Mouse (Mus musculus) lung, embryonic 14.5 days (tissue): ENCODE results near the gene Gpsm1. TPM values are rescaled to one million over a fixed set of nuclear protein-coding genes. Genes with fewer than 3 reads are reported as not detected.
"Not testable (repeated sequence)": the region's sequence is repeated elsewhere in the genome, so short reads cannot be mapped to it uniquely, and the experiment has no call there.

Experiments
- ATAC-seq: fragments of 200-750 bp; cut with Nextera tagmentation; 2 replicates; pipeline ENCODE4 v1.8.0; 2017; ENCODE audit warnings: mild to moderate bottlenecking, moderate TSS enrichment, moderate library complexity; ENCODE audit not compliant: insufficient read depth
- DNase-seq: peaks from one replicate; pipeline ENCODE4 v3.0.0-alpha.2; 2015
- H3K27ac ChIP-seq: fragments of 300-500 bp; sonication (generic); 2 replicates; pipeline ENCODE4 v1.5.1; 2014; ENCODE audit warnings: low read depth, mild to moderate bottlenecking, moderate library complexity
- H3K27me3 ChIP-seq: fragments of 300-500 bp; sonication (generic); 2 replicates; pipeline ENCODE4 v1.6.1; 2014; ENCODE audit warnings: low read length, control low read depth; ENCODE audit not compliant: insufficient read depth
- H3K36me3 ChIP-seq: fragments of 300-500 bp; sonication (generic); 2 replicates; pipeline ENCODE4 v1.6.1; 2014; ENCODE audit warnings: control low read depth; ENCODE audit not compliant: insufficient read depth
- H3K4me1 ChIP-seq: fragments of 300-500 bp; sonication (generic); 2 replicates; pipeline ENCODE4 v1.6.1; 2014; ENCODE audit warnings: antibody characterized with exemption, control low read depth; ENCODE audit not compliant: insufficient read depth
- H3K4me2 ChIP-seq: fragments of 300-500 bp; sonication (generic); 2 replicates; pipeline ENCODE4 v1.6.1; 2014; ENCODE audit warnings: mild to moderate bottlenecking
- H3K4me3 ChIP-seq: fragments of 300-500 bp; sonication (generic); 2 replicates; pipeline ENCODE4 v1.5.1; 2014; ENCODE audit warnings: low read depth, low read length
- H3K9ac ChIP-seq: fragments of 300-500 bp; sonication (generic); 2 replicates; pipeline ENCODE4 v1.6.1; 2014
- H3K9me3 ChIP-seq: fragments of 300-500 bp; sonication (generic); 2 replicates; pipeline ENCODE4 v1.6.1; 2016; ENCODE audit warnings: low read depth, low read length, control low read depth
- CTCF ChIP-seq: IDR thresholded peaks from 2 replicates; pipeline ENCODE4 v1.5.1; 2016; ENCODE audit warnings: antibody characterized with exemption, low read depth
- WGBS: fragments of 180-500 bp; shearing (Covaris S2); extraction: QIAGEN DNeasy Blood & Tissue Kit; methylation state at CpG from one replicate; pipeline ENCODE4 v1.1.7; 2014; 5-methylcytosine and 5-hydroxymethylcytosine counted together
- polyA plus RNA-seq: library from polyadenylated mRNA; unstranded; fragments of >200 nt; fragmentation: Nextera tagmentation; extraction: Ambion mirVana; gene quantifications from 2 replicates; pipeline ENCODE4 v1.2.1, GENCODE M21; 2014

The Gpsm1 gene
- polyA plus RNA-seq, 1 experiment from 2014 or later, result 40.5 TPM

DNA sequence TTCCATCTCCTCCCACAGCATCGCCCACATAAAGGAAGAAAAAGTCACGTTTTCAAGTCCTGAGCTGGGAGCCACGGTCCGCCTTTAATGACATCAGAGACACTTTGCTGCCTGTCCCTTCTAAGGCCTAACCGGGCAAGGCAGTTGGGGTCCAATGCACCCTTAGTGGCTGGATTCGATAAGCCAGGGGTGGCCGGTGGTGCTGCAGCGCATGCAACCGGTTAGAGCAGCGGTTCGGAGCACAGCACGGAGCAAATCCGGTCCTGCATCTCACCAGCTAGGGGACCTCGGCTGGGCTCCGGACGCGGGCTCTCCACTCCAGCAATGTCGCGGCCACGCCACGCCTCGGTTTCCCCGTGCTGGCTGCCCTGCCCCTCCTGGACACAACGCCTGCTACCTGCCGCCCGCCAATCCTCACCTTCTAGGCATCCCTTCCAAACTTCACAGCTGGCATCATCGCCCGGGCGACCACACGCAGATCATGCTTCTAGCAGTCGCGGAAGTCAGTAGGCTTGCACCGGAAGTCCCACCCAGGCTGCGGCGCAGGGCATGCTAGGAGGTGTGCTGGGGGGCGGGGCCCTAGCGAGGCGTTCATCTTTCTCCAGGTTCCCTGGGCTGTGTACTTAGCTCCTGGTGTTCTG is 64.9 kb downstream of the Gpsm1 start, which contains the start of gene Snapc4:
Snapc4 (minus strand) TSS at position 523 of the 641 bp plus-strand sequence.
- Histone ChIP-seq H3K4me1 (no peaks in the 10 kb centered on the region), H3K9ac (peak within 1 kb of the TSS; percentile 80), H3K9me3 (no peaks in the 10 kb centered on the region), H3K4me2 (peak within 1 kb of the TSS; percentile 92), H3K27ac (peak within 1 kb of the TSS; percentile 61; the same call in 1 of the 2 replicates), H3K4me3 (peak within 1 kb of the TSS; percentile 81), H3K36me3 (peaks cover 65% of the 10 kb centered on the region), H3K27me3 (no peaks in the 10 kb centered on the region)
- peak; percentile 91 for DNase-seq
- no peak for TF ChIP-seq CTCF
- WGBS, result under 1% methylated on average over 38 of the region's 38 CpGs
- peak; percentile 97 for ATAC-seq

DNA sequence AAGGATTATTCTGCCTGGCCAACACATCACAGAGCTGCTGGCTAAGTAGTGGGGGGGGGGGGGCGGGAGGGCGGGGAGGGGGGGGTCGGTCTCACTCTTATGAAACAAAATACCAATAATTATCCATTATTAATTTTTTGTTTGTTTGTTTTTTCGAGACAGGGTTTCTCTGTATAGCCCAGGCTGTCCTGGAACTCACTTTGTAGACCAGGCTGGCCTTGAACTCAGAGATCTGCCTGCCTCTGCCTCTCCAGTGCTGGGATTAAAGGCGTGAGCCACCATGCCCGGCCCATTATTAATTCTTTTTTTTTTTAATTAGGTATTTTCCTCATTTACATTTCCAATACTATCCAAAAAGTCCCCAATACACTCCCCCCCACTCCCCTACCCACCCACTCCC is 65.6 kb downstream of the Gpsm1 start:
- peak overlapping the region; percentile 80 for H3K9ac ChIP-seq
- ATAC-seq, result peak; percentile 33; the same call in 1 of the 2 replicates

DNA sequence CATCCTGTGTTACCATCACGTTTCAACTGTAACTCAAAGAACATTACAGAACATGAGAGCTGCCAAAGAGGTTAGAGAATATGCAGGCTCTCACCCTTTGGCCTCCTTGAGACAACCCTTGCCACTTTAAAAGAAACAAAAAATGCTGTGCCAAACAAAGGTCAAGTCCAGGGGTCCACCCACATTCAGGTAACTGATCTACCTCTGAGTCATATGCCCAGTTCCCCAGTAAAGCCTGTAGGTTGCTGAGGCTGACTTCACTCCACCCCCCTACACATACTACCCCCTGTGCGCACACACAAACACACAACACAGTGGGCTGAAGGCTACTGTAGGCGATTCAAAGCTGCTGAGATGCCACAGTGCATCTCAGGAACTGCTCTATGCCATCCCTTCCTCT is 72.4 kb downstream of the Gpsm1 start:
- peak overlapping the region; percentile 89; the same call in 1 of the 2 replicates for H3K9ac ChIP-seq
- no peak overlapping the region for H3K27ac ChIP-seq
- H3K4me3 ChIP-seq, result peak overlapping the region; percentile 98
- ATAC-seq (no peak), DNase-seq (no peak)
- no peaks in the 10 kb centered on the region for H3K27me3 ChIP-seq
- H3K36me3 ChIP-seq, result peaks cover 73% of the 10 kb centered on the region
- 79% methylated on average over 3 of the region's 3 CpGs for WGBS
- peak overlapping the region; percentile 94 for H3K4me2 ChIP-seq
- H3K4me1 ChIP-seq, result peaks cover 5% of the 10 kb centered on the region; the same call in 1 of the 2 replicates
- no peak for TF ChIP-seq CTCF
- H3K9me3 ChIP-seq, result no peaks in the 10 kb centered on the region

More for the DNA sequence above, 65.6 kb downstream of the Gpsm1 start:
- not testable (repeated sequence) for H3K4me1 ChIP-seq, H3K27me3 ChIP-seq, DNase-seq, H3K27ac ChIP-seq, H3K9me3 ChIP-seq
- 25% methylated on average over 6 of the region's 6 CpGs for WGBS
- H3K36me3 ChIP-seq, result peaks cover 65% of the 10 kb centered on the region
- H3K4me3 ChIP-seq, result peak overlapping the region; percentile 81
- H3K4me2 ChIP-seq, result peak overlapping the region; percentile 92

DNA sequence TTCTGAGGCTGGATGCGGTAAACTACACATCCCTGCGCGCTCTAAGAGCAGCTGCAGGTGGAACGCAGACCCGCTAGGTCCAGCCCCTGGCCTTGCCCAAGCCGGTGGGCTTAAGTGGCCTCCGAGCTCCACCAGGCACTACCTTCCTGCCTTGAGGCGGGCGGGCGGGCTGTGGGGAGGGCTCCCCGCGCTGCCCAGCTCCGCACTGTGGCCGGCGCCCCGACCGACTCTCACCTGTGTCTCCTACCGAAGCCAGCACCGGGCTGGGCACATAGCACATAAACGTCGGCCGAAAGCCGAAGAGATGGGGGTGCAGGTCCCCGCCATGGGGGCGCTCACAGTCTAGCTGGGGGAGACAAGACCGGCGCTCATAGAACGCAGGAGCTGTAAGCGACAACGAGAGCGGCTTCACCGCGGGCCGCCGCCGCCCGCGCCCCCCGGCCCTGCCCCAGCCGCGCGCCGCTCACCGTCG is 73.4 kb downstream of the Gpsm1 start:
- ATAC-seq, result peak; percentile 57
- peak overlapping the region; percentile 94 for H3K4me2 ChIP-seq
- WGBS, result under 1% methylated on average over 43 of the region's 45 CpGs
- H3K9me3 ChIP-seq, result no peaks in the 10 kb centered on the region
- peak overlapping the region; percentile 89 for H3K9ac ChIP-seq
- H3K27ac ChIP-seq, result peak overlapping the region; percentile 58; the same call in 1 of the 2 replicates
- peaks cover 5% of the 10 kb centered on the region; the same call in 1 of the 2 replicates for H3K4me1 ChIP-seq
- H3K36me3 ChIP-seq, result peaks cover 73% of the 10 kb centered on the region
- no peak for TF ChIP-seq CTCF
- peak overlapping the region; percentile 98 for H3K4me3 ChIP-seq
- DNase-seq, result no peak
- H3K27me3 ChIP-seq, result no peaks in the 10 kb centered on the region

DNA sequence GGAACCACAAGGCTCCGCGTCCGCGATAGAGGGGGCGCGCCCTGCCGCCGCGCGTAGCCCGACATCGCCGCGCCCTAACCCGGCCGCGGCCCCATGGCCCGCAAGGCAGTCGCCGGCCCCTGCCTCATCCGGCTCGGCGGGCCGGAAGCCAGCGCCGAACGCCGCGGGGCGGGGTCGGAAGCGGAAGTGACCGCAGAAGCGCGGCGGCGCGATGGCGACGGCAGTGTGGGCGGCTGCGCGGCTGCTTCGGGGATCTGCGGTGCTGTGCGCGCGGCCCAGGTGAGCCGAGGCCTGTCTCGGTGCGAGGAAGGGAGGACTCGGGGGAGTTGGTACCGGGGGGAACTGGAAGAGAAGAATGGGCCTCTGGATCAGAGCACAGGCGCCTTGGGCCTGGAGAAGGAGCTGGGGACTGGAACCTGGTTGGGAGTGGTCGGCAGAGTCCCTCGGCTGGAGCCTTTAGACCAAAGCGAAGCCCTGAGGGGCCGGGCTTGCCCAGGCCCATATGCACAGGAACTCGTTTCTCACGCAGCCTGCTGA is 73.9 kb downstream of the Gpsm1 start, which contains the start of the genes Entr1 and Pmpca:
Entr1 (minus strand) TSS at position 163 of the 537 bp plus-strand sequence.
Pmpca (plus strand) TSS at position 186 of the 537 bp plus-strand sequence.
- peaks cover 5% of the 10 kb centered on the region; the same call in 1 of the 2 replicates for H3K4me1 ChIP-seq
- TF ChIP-seq CTCF, result no peak
- ATAC-seq (peak; percentile 92), DNase-seq (peak; percentile 95)
- H3K4me3 ChIP-seq, result peak within 1 kb of the TSS; percentile 98
- H3K9me3 ChIP-seq, result no peaks in the 10 kb centered on the region
- H3K27ac ChIP-seq, result peak within 1 kb of the TSS; percentile 58; the same call in 1 of the 2 replicates
- H3K27me3 ChIP-seq, result no peaks in the 10 kb centered on the region
- H3K9ac ChIP-seq, result peak within 1 kb of the TSS; percentile 89
- under 1% methylated on average over 60 of the region's 60 CpGs for WGBS
- H3K36me3 ChIP-seq, result peaks cover 73% of the 10 kb centered on the region
- peak within 1 kb of the TSS; percentile 94 for H3K4me2 ChIP-seq

DNA sequence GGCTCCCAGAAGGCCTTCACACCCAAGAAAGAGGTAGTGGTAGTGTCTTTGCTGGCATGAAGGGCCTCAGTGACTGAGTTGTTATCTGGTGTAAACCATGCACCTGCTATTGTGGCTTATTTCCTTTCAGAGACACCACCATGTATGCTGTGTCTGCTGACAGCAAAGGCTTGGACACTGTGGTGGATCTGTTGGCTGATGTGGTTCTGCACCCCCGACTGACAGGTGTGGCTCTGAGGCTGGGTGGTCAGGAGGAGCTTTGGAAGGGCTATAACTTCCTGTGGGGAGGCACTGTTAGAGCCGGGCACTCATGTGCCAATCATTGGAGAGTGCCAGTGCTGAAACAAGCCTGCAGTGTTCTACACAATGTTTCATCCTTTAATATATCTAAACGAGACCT is 75.6 kb downstream of the Gpsm1 start:
- Histone ChIP-seq H3K9ac (no peak overlapping the region), H3K27ac (no peak overlapping the region), H3K4me1 (peaks cover 5% of the 10 kb centered on the region; the same call in 1 of the 2 replicates), H3K4me3 (peak overlapping the region; percentile 98; the same call in 1 of the 2 replicates), H3K27me3 (no peaks in the 10 kb centered on the region), H3K9me3 (no peaks in the 10 kb centered on the region), H3K36me3 (peaks cover 73% of the 10 kb centered on the region), H3K4me2 (no peak overlapping the region)
- DNase-seq (no peak), ATAC-seq (no peak)
- no peak for TF ChIP-seq CTCF
- 82% methylated on average over 3 of the region's 3 CpGs for WGBS

DNA sequence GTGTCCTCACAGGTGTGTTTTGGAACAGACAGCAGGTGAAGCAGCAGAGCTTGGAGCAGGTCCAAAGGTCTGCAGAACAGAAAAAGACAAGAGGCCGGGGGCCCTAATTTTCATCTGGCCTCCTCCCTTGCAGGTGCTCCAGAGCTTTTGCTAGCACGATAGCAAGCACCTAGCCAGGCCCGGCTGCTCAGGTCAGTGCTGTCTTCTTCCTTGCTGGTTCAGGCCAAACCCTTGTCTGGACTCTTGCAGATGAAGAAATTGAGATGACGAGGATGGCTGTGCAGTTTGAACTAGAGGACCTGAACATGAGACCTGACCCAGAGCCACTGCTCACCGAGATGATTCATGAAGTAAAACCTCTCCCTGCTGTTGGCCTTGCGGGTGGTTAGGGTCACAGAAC is 76.3 kb downstream of the Gpsm1 start:
- Histone ChIP-seq H3K36me3 (peaks cover 73% of the 10 kb centered on the region), H3K4me2 (no peak overlapping the region), H3K9ac (no peak overlapping the region), H3K4me3 (no peak overlapping the region), H3K27ac (no peak overlapping the region), H3K9me3 (no peaks in the 10 kb centered on the region), H3K4me1 (peaks cover 5% of the 10 kb centered on the region; the same call in 1 of the 2 replicates), H3K27me3 (no peaks in the 10 kb centered on the region)
- no peak for ATAC-seq
- TF ChIP-seq CTCF, result no peak
- 91% methylated on average over 6 of the region's 6 CpGs for WGBS
- no peak for DNase-seq

Other genes starting within 250 kb of the Gpsm1 start
- gene Nacc2, start 192.3 kb upstream of the Gpsm1 start, polyA plus RNA-seq, result 8.6 and 9.4 TPM in 2 replicates
- gene Lhx3, start 107.2 kb upstream of the Gpsm1 start, polyA plus RNA-seq, result 0.27 TPM in 1 of 2 replicates, not detected in the other
- gene Qsox2, start 78.0 kb upstream of the Gpsm1 start, polyA plus RNA-seq, result 25.8 and 26.1 TPM in 2 replicates
- gene Ccdc187, start 21.0 kb upstream of the Gpsm1 start, polyA plus RNA-seq, result 0.28 and 0.36 TPM in 2 replicates
- gene Dnlz, start 36.6 kb downstream of the Gpsm1 start, polyA plus RNA-seq, result 29.1 and 32.1 TPM in 2 replicates
- gene Card9, start 45.4 kb downstream of the Gpsm1 start, polyA plus RNA-seq, result 2.4 and 2.8 TPM in 2 replicates
- 28.1 and 32.8 TPM in 2 replicates for gene Snapc4, start 65.1 kb downstream of the Gpsm1 start, polyA plus RNA-seq
- gene Entr1, start 73.8 kb downstream of the Gpsm1 start, polyA plus RNA-seq, result 103 and 116 TPM in 2 replicates
- gene Pmpca, start 73.8 kb downstream of the Gpsm1 start, polyA plus RNA-seq, result 97.4 and 104 TPM in 2 replicates
- 18.6 and 22.4 TPM in 2 replicates for gene Inpp5e, start 93.7 kb downstream of the Gpsm1 start, polyA plus RNA-seq
- gene Sec16a, start 129.7 kb downstream of the Gpsm1 start, polyA plus RNA-seq, result 36.0 and 36.5 TPM in 2 replicates
- 37.7 and 44.0 TPM in 2 replicates for gene Notch1, start 201.1 kb downstream of the Gpsm1 start, polyA plus RNA-seq